Mouse (Mus musculus): ENCODE measurements around the gene Pitpnm2. TPM values are rescaled to one million over a fixed set of nuclear protein-coding genes. Genes with fewer than 3 reads are reported as not detected.
A peak's percentile ranks its signal among the peaks of the same experiment; 100 is the strongest.

Gene Pitpnm2
- total and polyA plus RNA-seq, 3 experiments: 9.0 to 35.6 (median 24.1) TPM

- Histone ChIP-seq H3K36me3 (replicated peaks) (peaks cover 59% of the 10 kb centered on the region), H3K27me3 (ENCODE audit: insufficient read depth, low read length) (no peaks in the 10 kb centered on the region), H3K4me3 (ENCODE audit: low read depth, low read length) (no peak overlapping the region), H3K4me1 (ENCODE audit: insufficient read depth, low read depth, low read length) (peaks cover 22% of the 10 kb centered on the region), H3K9me3 (replicated peaks) (no peaks in the 10 kb centered on the region)
- TF ChIP-seq TAL1 (conservative IDR thresholded peaks at IDR 0.05; ENCODE audit: low read depth, low read length) (no peak), POLR2AphosphoS5 (IDR thresholded peaks at IDR 0.05; ENCODE audit: insufficient replicate concordance, low read depth, low read length) (no peak), GATA2 (IDR thresholded peaks at IDR 0.05; ENCODE audit: borderline replicate concordance, low read depth, low read length) (no peak), GATA1 (IDR thresholded peaks at IDR 0.05; ENCODE audit: borderline replicate concordance, low read length) (no peak), CTCF (IDR thresholded peaks at IDR 0.05; ENCODE audit: low read depth, low read length) (no peak)
- DNase-seq (ENCODE audit: low spot score) (no peak), ATAC-seq (ENCODE audit: extremely low read depth, insufficient number of reproducible peaks, low FRiP score, poor library complexity, severe bottlenecking) (no peak)
Measured at GRCm38 (mm10) chr5:124252580-124253320, 3.2 kb upstream of the Pitpnm2 start.

GRCm38 (mm10) chr5:124251070-124251469, 1.5 kb upstream of the Pitpnm2 start:
- H3K4me3 ChIP-seq (ENCODE audit: low read depth, low read length): no peak overlapping the region
- H3K27me3 ChIP-seq (ENCODE audit: insufficient read depth, low read length): no peaks in the 10 kb centered on the region
- H3K36me3 ChIP-seq (replicated peaks): peaks cover 57% of the 10 kb centered on the region
- ATAC-seq (ENCODE audit: extremely low read depth, insufficient number of reproducible peaks, low FRiP score, poor library complexity, severe bottlenecking) (no peak), DNase-seq (ENCODE audit: low spot score) (no peak)
- H3K9me3 ChIP-seq (replicated peaks): no peaks in the 10 kb centered on the region
- H3K4me1 ChIP-seq (ENCODE audit: insufficient read depth, low read depth, low read length): peaks cover 22% of the 10 kb centered on the region
- TF ChIP-seq POLR2AphosphoS5 (IDR thresholded peaks at IDR 0.05; ENCODE audit: insufficient replicate concordance, low read depth, low read length) (no peak), CTCF (IDR thresholded peaks at IDR 0.05; ENCODE audit: low read depth, low read length) (no peak), GATA1 (IDR thresholded peaks at IDR 0.05; ENCODE audit: borderline replicate concordance, low read length) (no peak), GATA2 (IDR thresholded peaks at IDR 0.05; ENCODE audit: borderline replicate concordance, low read depth, low read length) (no peak), TAL1 (conservative IDR thresholded peaks at IDR 0.05; ENCODE audit: low read depth, low read length) (no peak)

GRCm38 (mm10) chr5:124248845-124249613, 531 bp downstream of the Pitpnm2 start:
- Histone ChIP-seq H3K27me3 (ENCODE audit: insufficient read depth, low read length) (no peaks in the 10 kb centered on the region), H3K9me3 (replicated peaks) (no peaks in the 10 kb centered on the region), H3K4me1 (ENCODE audit: insufficient read depth, low read depth, low read length) (peaks cover 22% of the 10 kb centered on the region), H3K36me3 (replicated peaks) (peaks cover 64% of the 10 kb centered on the region), H3K4me3 (ENCODE audit: low read depth, low read length) (peak overlapping the region; percentile 78)
- DNase-seq (ENCODE audit: low spot score) (peak; percentile 53), ATAC-seq (ENCODE audit: extremely low read depth, insufficient number of reproducible peaks, low FRiP score, poor library complexity, severe bottlenecking) (no peak)
- TF ChIP-seq CTCF (IDR thresholded peaks at IDR 0.05; ENCODE audit: low read depth, low read length) (no peak), TAL1 (conservative IDR thresholded peaks at IDR 0.05; ENCODE audit: low read depth, low read length) (no peak), POLR2AphosphoS5 (IDR thresholded peaks at IDR 0.05; ENCODE audit: insufficient replicate concordance, low read depth, low read length) (no peak), GATA2 (IDR thresholded peaks at IDR 0.05; ENCODE audit: borderline replicate concordance, low read depth, low read length) (no peak), GATA1 (IDR thresholded peaks at IDR 0.05; ENCODE audit: borderline replicate concordance, low read length) (no peak)

GRCm38 (mm10) chr5:124247986-124248626, 1.5 kb downstream of the Pitpnm2 start:
- no peaks in the 10 kb centered on the region for H3K9me3 ChIP-seq (replicated peaks)
- DNase-seq (ENCODE audit: low spot score) (no peak), ATAC-seq (ENCODE audit: extremely low read depth, insufficient number of reproducible peaks, low FRiP score, poor library complexity, severe bottlenecking) (no peak)
- peaks cover 27% of the 10 kb centered on the region for H3K4me1 ChIP-seq (ENCODE audit: insufficient read depth, low read depth, low read length)
- H3K36me3 ChIP-seq (replicated peaks): peaks cover 64% of the 10 kb centered on the region
- TF ChIP-seq POLR2AphosphoS5 (IDR thresholded peaks at IDR 0.05; ENCODE audit: insufficient replicate concordance, low read depth, low read length): no peak
- no peak for TF ChIP-seq TAL1 (conservative IDR thresholded peaks at IDR 0.05; ENCODE audit: low read depth, low read length)
- TF ChIP-seq GATA1 (IDR thresholded peaks at IDR 0.05; ENCODE audit: borderline replicate concordance, low read length): no peak
- TF ChIP-seq GATA2 (IDR thresholded peaks at IDR 0.05; ENCODE audit: borderline replicate concordance, low read depth, low read length): no peak
- TF ChIP-seq CTCF (IDR thresholded peaks at IDR 0.05; ENCODE audit: low read depth, low read length): no peak
- no peaks in the 10 kb centered on the region for H3K27me3 ChIP-seq (ENCODE audit: insufficient read depth, low read length)
- H3K4me3 ChIP-seq (ENCODE audit: low read depth, low read length): no peak overlapping the region

GRCm38 (mm10) chr5:124247296-124247695, 2.3 kb downstream of the Pitpnm2 start:
- H3K27me3 ChIP-seq (ENCODE audit: insufficient read depth, low read length): no peaks in the 10 kb centered on the region
- no peak overlapping the region for H3K4me3 ChIP-seq (ENCODE audit: low read depth, low read length)
- peaks cover 31% of the 10 kb centered on the region for H3K4me1 ChIP-seq (ENCODE audit: insufficient read depth, low read depth, low read length)
- H3K36me3 ChIP-seq (replicated peaks): peaks cover 64% of the 10 kb centered on the region
- ATAC-seq (ENCODE audit: extremely low read depth, insufficient number of reproducible peaks, low FRiP score, poor library complexity, severe bottlenecking) (no peak), DNase-seq (ENCODE audit: low spot score) (no peak)
- TF ChIP-seq POLR2AphosphoS5 (IDR thresholded peaks at IDR 0.05; ENCODE audit: insufficient replicate concordance, low read depth, low read length) (no peak), TAL1 (conservative IDR thresholded peaks at IDR 0.05; ENCODE audit: low read depth, low read length) (no peak), GATA1 (IDR thresholded peaks at IDR 0.05; ENCODE audit: borderline replicate concordance, low read length) (no peak), GATA2 (IDR thresholded peaks at IDR 0.05; ENCODE audit: borderline replicate concordance, low read depth, low read length) (no peak), CTCF (IDR thresholded peaks at IDR 0.05; ENCODE audit: low read depth, low read length) (no peak)
- H3K9me3 ChIP-seq (replicated peaks): no peaks in the 10 kb centered on the region

- no peak for TF ChIP-seq CTCF (IDR thresholded peaks at IDR 0.05; ENCODE audit: low read depth, low read length)
- TF ChIP-seq GATA1 (IDR thresholded peaks at IDR 0.05; ENCODE audit: borderline replicate concordance, low read length): no peak
- H3K4me1 ChIP-seq (ENCODE audit: insufficient read depth, low read depth, low read length): peaks cover 35% of the 10 kb centered on the region
- DNase-seq (ENCODE audit: low spot score): no peak
- peaks cover 75% of the 10 kb centered on the region for H3K36me3 ChIP-seq (replicated peaks)
- no peak overlapping the region for H3K4me3 ChIP-seq (ENCODE audit: low read depth, low read length)
- ATAC-seq (ENCODE audit: extremely low read depth, insufficient number of reproducible peaks, low FRiP score, poor library complexity, severe bottlenecking): no peak
- no peaks in the 10 kb centered on the region for H3K27me3 ChIP-seq (ENCODE audit: insufficient read depth, low read length)
- H3K9me3 ChIP-seq (replicated peaks): no peaks in the 10 kb centered on the region
Measured at GRCm38 (mm10) chr5:124244885-124245284, 4.7 kb downstream of the Pitpnm2 start.

Data from G1E (cell line).